Mouse (Mus musculus) embryonic facial prominence, embryonic 11.5 days (tissue): Measurements from ENCODE around the gene Arhgap17. TPM values are rescaled to one million over a fixed set of nuclear protein-coding genes. Genes with fewer than 3 reads are reported as not detected.

Experiments used
- ATAC-seq: fragments of 200-750 bp; cut with Nextera tagmentation; replicated peaks from 2 replicates; pipeline ENCODE4 v1.8.0; 2017; ENCODE audit warnings: low read depth; ENCODE audit not compliant: insufficient number of reproducible peaks, low FRiP score, low TSS enrichment
- DNase-seq: peaks from one replicate; pipeline ENCODE4 v3.0.0-alpha.2; 2015; ENCODE audit warnings: low spot score
- H3K27ac ChIP-seq: fragments of 300-500 bp; sonication (generic); replicated peaks from 2 replicates; pipeline ENCODE4 v1.5.1; 2014; ENCODE audit warnings: mild to moderate bottlenecking, low read depth, low read length, control low read depth
- H3K27me3 ChIP-seq: fragments of 300-500 bp; sonication (generic); 2 replicates; pipeline ENCODE4 v1.6.1; 2014; ENCODE audit warnings: mild to moderate bottlenecking, low read length, moderate library complexity, mixed read lengths; ENCODE audit not compliant: control insufficient read depth, insufficient read depth
- H3K36me3 ChIP-seq: fragments of 300-500 bp; sonication (generic); replicated peaks from 2 replicates; pipeline ENCODE4 v1.6.1; 2014; ENCODE audit warnings: low read depth, mild to moderate bottlenecking, low read length, moderate library complexity, mixed read lengths; ENCODE audit not compliant: control insufficient read depth, insufficient read depth
- H3K4me1 ChIP-seq: fragments of 300-500 bp; sonication (generic); 2 replicates; pipeline ENCODE4 v1.6.1; 2014; ENCODE audit warnings: low read length, mixed read lengths; ENCODE audit not compliant: control insufficient read depth, insufficient read depth
- H3K4me2 ChIP-seq: fragments of 300-500 bp; sonication (generic); 2 replicates; pipeline ENCODE4 v1.6.1; 2014; ENCODE audit warnings: low read depth, mild to moderate bottlenecking, control low read depth, low read length, moderate library complexity
- H3K4me3 ChIP-seq: fragments of 300-500 bp; sonication (generic); 2 replicates; pipeline ENCODE4 v1.5.1; 2014; ENCODE audit warnings: low read depth, low read length, control low read depth
- H3K9ac ChIP-seq: fragments of 300-500 bp; sonication (generic); replicated peaks from 2 replicates; pipeline ENCODE4 v1.6.1; 2014; ENCODE audit warnings: mild to moderate bottlenecking, control low read depth, low read length
- H3K9me3 ChIP-seq: fragments of 300-500 bp; sonication (generic); replicated peaks from 2 replicates; pipeline ENCODE4 v1.6.1; 2016; ENCODE audit warnings: mild to moderate bottlenecking, low read length, inconsistent platforms, mixed read lengths; ENCODE audit not compliant: control insufficient read depth
- WGBS: fragments of 180-500 bp; shearing (Covaris S2); extraction: QIAGEN DNeasy Blood & Tissue Kit; methylation state at CpG from one replicate; pipeline ENCODE4 v1.1.7; 2014; 5-methylcytosine and 5-hydroxymethylcytosine counted together
- polyA plus RNA-seq: library from polyadenylated mRNA; unstranded; fragments of >200 nt; fragmentation: Nextera tagmentation; extraction: Ambion mirVana; gene quantifications from 2 replicates; pipeline ENCODE4 v1.2.1, GENCODE M21; 2014

The Arhgap17 gene
- polyA plus RNA-seq, 1 experiment from 2014 or later, result 27.1 TPM

GRCm38 (mm10) chr7:123404198-123404597 is 34.5 kb upstream of the Arhgap17 start:
- no peak overlapping the region for H3K4me2 ChIP-seq
- no peak for DNase-seq
- H3K9ac ChIP-seq, result no peak overlapping the region
- H3K4me1 ChIP-seq, result no peaks in the 10 kb centered on the region
- 95% methylated on average over 6 of the region's 6 CpGs for WGBS
- H3K27ac ChIP-seq, result no peak overlapping the region
- ATAC-seq, result no peak
- no peak overlapping the region for H3K4me3 ChIP-seq
- H3K27me3 ChIP-seq, result no peaks in the 10 kb centered on the region
- H3K36me3 ChIP-seq, result no peaks in the 10 kb centered on the region
- H3K9me3 ChIP-seq, result no peaks in the 10 kb centered on the region

GRCm38 (mm10) chr7:123401121-123401520 is 31.4 kb upstream of the Arhgap17 start:
- Histone ChIP-seq H3K36me3 (no peaks in the 10 kb centered on the region), H3K4me3 (no peak overlapping the region), H3K27me3 (no peaks in the 10 kb centered on the region), H3K9ac (no peak overlapping the region), H3K4me2 (no peak overlapping the region), H3K9me3 (no peaks in the 10 kb centered on the region), H3K27ac (no peak overlapping the region), H3K4me1 (no peaks in the 10 kb centered on the region)
- DNase-seq, result no peak
- WGBS, result 85% methylated on average over 3 of the region's 3 CpGs
- ATAC-seq, result no peak

GRCm38 (mm10) chr7:123399286-123399685 is 29.6 kb upstream of the Arhgap17 start:
- no peak overlapping the region for H3K4me3 ChIP-seq
- ATAC-seq (no peak), DNase-seq (no peak)
- no peaks in the 10 kb centered on the region for H3K27me3 ChIP-seq
- 85% methylated on average over 4 of the region's 4 CpGs for WGBS
- no peak overlapping the region for H3K27ac ChIP-seq
- H3K36me3 ChIP-seq, result no peaks in the 10 kb centered on the region
- no peak overlapping the region for H3K9ac ChIP-seq
- no peaks in the 10 kb centered on the region for H3K9me3 ChIP-seq
- no peaks in the 10 kb centered on the region for H3K4me1 ChIP-seq
- H3K4me2 ChIP-seq, result no peak overlapping the region

- Histone ChIP-seq H3K9me3 (no peaks in the 10 kb centered on the region), H3K27ac (no peak overlapping the region), H3K27me3 (no peaks in the 10 kb centered on the region), H3K9ac (no peak overlapping the region), H3K4me1 (no peaks in the 10 kb centered on the region), H3K4me3 (no peak overlapping the region), H3K36me3 (no peaks in the 10 kb centered on the region), H3K4me2 (no peak overlapping the region)
- DNase-seq, result peak; percentile 85
- ATAC-seq, result no peak
- WGBS, result 24% methylated on average over 7 of the region's 7 CpGs
These were observed 29.1 kb upstream of the Arhgap17 start for GRCm38 (mm10) chr7:123398828-123399227.

- DNase-seq, result no peak
- Histone ChIP-seq H3K4me1 (no peaks in the 10 kb centered on the region), H3K4me2 (no peak overlapping the region), H3K9me3 (no peaks in the 10 kb centered on the region), H3K4me3 (no peak overlapping the region), H3K9ac (no peak overlapping the region), H3K27ac (no peak overlapping the region), H3K27me3 (no peaks in the 10 kb centered on the region), H3K36me3 (no peaks in the 10 kb centered on the region; the same call in 1 of the 2 replicates)
- WGBS, result 89% methylated on average over 8 of the region's 8 CpGs
- ATAC-seq, result no peak
These were observed 28.2 kb upstream of the Arhgap17 start for GRCm38 (mm10) chr7:123397931-123398330.

- DNase-seq (no peak), ATAC-seq (no peak)
- no peak overlapping the region for H3K9ac ChIP-seq
- H3K36me3 ChIP-seq, result no peaks in the 10 kb centered on the region; the same call in 1 of the 2 replicates
- no peak overlapping the region for H3K4me3 ChIP-seq
- WGBS, result 77% methylated on average over 8 of the region's 8 CpGs
- no peak overlapping the region for H3K27ac ChIP-seq
- no peak overlapping the region for H3K4me2 ChIP-seq
- H3K9me3 ChIP-seq, result no peaks in the 10 kb centered on the region
- H3K4me1 ChIP-seq, result no peaks in the 10 kb centered on the region
- no peaks in the 10 kb centered on the region for H3K27me3 ChIP-seq
These were observed 27.7 kb upstream of the Arhgap17 start for GRCm38 (mm10) chr7:123397369-123397768.

- no peak for DNase-seq
- 89% methylated on average over 5 of the region's 5 CpGs for WGBS
These were observed 27.2 kb upstream of the Arhgap17 start for GRCm38 (mm10) chr7:123396900-123397299.

GRCm38 (mm10) chr7:123394271-123394670 is 24.6 kb upstream of the Arhgap17 start:
- WGBS, result 87% methylated on average over 6 of the region's 6 CpGs
- H3K4me2 ChIP-seq, result no peak overlapping the region
- H3K36me3 ChIP-seq, result no peaks in the 10 kb centered on the region; the same call in 1 of the 2 replicates
- no peaks in the 10 kb centered on the region for H3K27me3 ChIP-seq
- no peak overlapping the region for H3K9ac ChIP-seq
- no peak overlapping the region for H3K4me3 ChIP-seq
- no peaks in the 10 kb centered on the region for H3K9me3 ChIP-seq
- no peaks in the 10 kb centered on the region for H3K4me1 ChIP-seq
- H3K27ac ChIP-seq, result no peak overlapping the region
- DNase-seq (no peak), ATAC-seq (no peak)

More at GRCm38 (mm10) chr7:123396900-123397299, 27.2 kb upstream of the Arhgap17 start:
- Histone ChIP-seq H3K27me3 (no peaks in the 10 kb centered on the region), H3K9me3 (no peaks in the 10 kb centered on the region), H3K4me3 (no peak overlapping the region), H3K9ac (no peak overlapping the region), H3K4me1 (no peaks in the 10 kb centered on the region), H3K4me2 (no peak overlapping the region), H3K36me3 (no peaks in the 10 kb centered on the region; the same call in 1 of the 2 replicates), H3K27ac (no peak overlapping the region)
- ATAC-seq, result no peak
